Mouse (Mus musculus) leukemia stem cell, adult 10-12 weeks (primary cell): ENCODE results near the gene Slc25a51. TPM values are rescaled to one million over a fixed set of nuclear protein-coding genes. Genes with fewer than 3 reads are reported as not detected.

Experiments
- polyA plus RNA-seq: library from polyadenylated mRNA; stranded (reverse); fragments of >175 nt; gene quantifications from 2 replicates; pipeline ENCODE4 v1.2.3, GENCODE M21; 2012; ENCODE audit warnings: low replicate concordance

Gene Slc25a51
- polyA plus RNA-seq, result 12.5 and 34.1 TPM in 2 replicates

GRCm38 (mm10) chr4:45408427-45409132 is at the start of gene Slc25a51:
Gene Slc25a51 (minus strand): TSS chr4:45408766.

Other genes starting within 250 kb of the Slc25a51 start
- 2.8 and 2.9 TPM in 2 replicates for gene Frmpd1, start 223.9 kb downstream of the Slc25a51 start, polyA plus RNA-seq
- 0.19 and 0.38 TPM in 2 replicates for gene Trmt10b, start 111.6 kb downstream of the Slc25a51 start, polyA plus RNA-seq
- gene Dcaf10, start 66.7 kb downstream of the Slc25a51 start, polyA plus RNA-seq, result 53.8 and 74.4 TPM in 2 replicates
- 38.5 and 92.7 TPM in 2 replicates for gene Exosc3, start 66.0 kb downstream of the Slc25a51 start, polyA plus RNA-seq
- 1.6 and 2.7 TPM in 2 replicates for gene Shb, start 123.7 kb upstream of the Slc25a51 start, polyA plus RNA-seq